Mouse (Mus musculus): ENCODE data around the gene Bbs7. TPM values are rescaled to one million over a fixed set of nuclear protein-coding genes. Genes with fewer than 3 reads are reported as not detected.
A peak's percentile ranks its signal among the peaks of the same experiment; 100 is the strongest.
"Not testable (repeated sequence)": the region's sequence is repeated elsewhere in the genome, so short reads cannot be mapped to it uniquely, and the experiment has no call there.

Bbs7 gene
- total RNA-seq, 2 experiments from 2014 or later, result 14.1 to 18.5 TPM

- intact Hi-C loops (cut with DNase I), result no loop called here
Measured at GRCm38 (mm10) chr3:36605894-36606783, 7.1 kb downstream of the Bbs7 start.

GRCm38 (mm10) chr3:36599773-36600172, 13.5 kb downstream of the Bbs7 start:
- H3K27ac ChIP-seq; DNase-seq (ENCODE audit: extremely low spot score in 1 of 2, low spot score in 2 of 2); H3K4me3 ChIP-seq; intact Hi-C loops (cut with DNase I): not testable (repeated sequence)
- TF ChIP-seq CTCF (IDR thresholded peaks at IDR 0.05), result peak; percentile 17; the same call in 1 of the 2 replicates

More at GRCm38 (mm10) chr3:36605894-36606783, 7.1 kb downstream of the Bbs7 start:
- no peak for TF ChIP-seq CTCF (IDR thresholded peaks at IDR 0.05)
- Histone ChIP-seq H3K27ac (no peak overlapping the region), H3K4me3 (no peak overlapping the region)
- DNase-seq (ENCODE audit: extremely low spot score in 1 of 2, low spot score in 2 of 2), result no peak

- no peak for TF ChIP-seq CTCF (IDR thresholded peaks at IDR 0.05)
- no peak overlapping the region for H3K27ac ChIP-seq
- intact Hi-C loops (cut with DNase I), result no loop called here
Measured at GRCm38 (mm10) chr3:36598811-36599210, 14.5 kb downstream of the Bbs7 start.

GRCm38 (mm10) chr3:36571827-36572378, 41.4 kb downstream of the Bbs7 start, which contains the start of gene Ccna2:
TSS of gene Ccna2 (minus strand) at chr3:36572150.
- H3K27ac ChIP-seq, result peak within 1 kb of the TSS; percentile 69
- peak within 1 kb of the TSS; percentile 61 for H3K4me3 ChIP-seq
- TF ChIP-seq CTCF (IDR thresholded peaks at IDR 0.05), result peak; percentile 60
- intact Hi-C loops (cut with DNase I), result loop anchor here (1.0 kb wide), 1 partner anchor 20 kb away; the partner anchor contains the start of gene Exosc9
- peak; percentile 97 to 98 for DNase-seq (ENCODE audit: extremely low spot score in 1 of 2, low spot score in 2 of 2)

More at GRCm38 (mm10) chr3:36598811-36599210, 14.5 kb downstream of the Bbs7 start:
- H3K4me3 ChIP-seq, result no peak overlapping the region
- DNase-seq (ENCODE audit: extremely low spot score in 1 of 2, low spot score in 2 of 2), result no peak

GRCm38 (mm10) chr3:36571361-36571826, 41.9 kb downstream of the Bbs7 start:
- no peak for DNase-seq (ENCODE audit: extremely low spot score in 1 of 2, low spot score in 2 of 2)
- no peak for TF ChIP-seq CTCF (IDR thresholded peaks at IDR 0.05)
- intact Hi-C loops (cut with DNase I), result no loop called here
- H3K27ac ChIP-seq, result no peak overlapping the region
- H3K4me3 ChIP-seq, result peak overlapping the region; percentile 61

- Histone ChIP-seq H3K4me3 (no peak overlapping the region), H3K27ac (no peak overlapping the region)
- intact Hi-C loops (cut with DNase I), result no loop called here
- TF ChIP-seq CTCF (IDR thresholded peaks at IDR 0.05), result no peak
- no peak for DNase-seq (ENCODE audit: extremely low spot score in 1 of 2, low spot score in 2 of 2)
Measured at GRCm38 (mm10) chr3:36569836-36570235, 43.4 kb downstream of the Bbs7 start.

- no peak overlapping the region for H3K4me3 ChIP-seq
- no peak for DNase-seq (ENCODE audit: extremely low spot score in 1 of 2, low spot score in 2 of 2)
- intact Hi-C loops (cut with DNase I), result no loop called here
- H3K27ac ChIP-seq, result no peak overlapping the region
- no peak for TF ChIP-seq CTCF (IDR thresholded peaks at IDR 0.05)
Measured at GRCm38 (mm10) chr3:36563666-36564065, 49.6 kb downstream of the Bbs7 start.

DNA sequence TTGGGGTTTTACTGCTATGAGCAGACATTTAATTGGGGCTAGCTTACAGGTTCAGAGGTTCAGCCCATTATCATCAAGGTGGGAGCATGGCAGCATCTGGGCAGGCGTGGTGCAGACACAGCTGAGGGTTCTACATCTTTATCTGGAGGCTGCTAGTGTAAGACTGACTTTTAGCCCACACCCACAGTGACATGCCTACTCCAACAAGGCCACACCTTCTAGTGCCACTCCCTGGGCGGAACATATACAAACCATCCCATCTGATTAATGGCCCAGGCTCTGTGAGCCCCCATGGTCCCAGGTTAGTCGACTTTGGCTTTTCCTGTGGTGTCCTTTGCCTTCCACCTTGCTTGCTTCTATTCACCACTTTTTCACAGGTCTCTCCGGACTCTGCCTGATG, 53.7 kb downstream of the Bbs7 start:
- TF ChIP-seq CTCF (IDR thresholded peaks at IDR 0.05), result no peak
- no peak for DNase-seq (ENCODE audit: extremely low spot score in 1 of 2, low spot score in 2 of 2)
- H3K4me3 ChIP-seq, result no peak overlapping the region
- H3K27ac ChIP-seq, result no peak overlapping the region
- intact Hi-C loops (cut with DNase I), result no loop called here

- TF ChIP-seq CTCF (IDR thresholded peaks at IDR 0.05), result no peak
- intact Hi-C loops (cut with DNase I), result no loop called here
- Histone ChIP-seq H3K27ac (no peak overlapping the region), H3K4me3 (no peak overlapping the region)
- no peak for DNase-seq (ENCODE audit: extremely low spot score in 1 of 2, low spot score in 2 of 2)
Measured at GRCm38 (mm10) chr3:36557601-36558000, 55.7 kb downstream of the Bbs7 start.

DNA sequence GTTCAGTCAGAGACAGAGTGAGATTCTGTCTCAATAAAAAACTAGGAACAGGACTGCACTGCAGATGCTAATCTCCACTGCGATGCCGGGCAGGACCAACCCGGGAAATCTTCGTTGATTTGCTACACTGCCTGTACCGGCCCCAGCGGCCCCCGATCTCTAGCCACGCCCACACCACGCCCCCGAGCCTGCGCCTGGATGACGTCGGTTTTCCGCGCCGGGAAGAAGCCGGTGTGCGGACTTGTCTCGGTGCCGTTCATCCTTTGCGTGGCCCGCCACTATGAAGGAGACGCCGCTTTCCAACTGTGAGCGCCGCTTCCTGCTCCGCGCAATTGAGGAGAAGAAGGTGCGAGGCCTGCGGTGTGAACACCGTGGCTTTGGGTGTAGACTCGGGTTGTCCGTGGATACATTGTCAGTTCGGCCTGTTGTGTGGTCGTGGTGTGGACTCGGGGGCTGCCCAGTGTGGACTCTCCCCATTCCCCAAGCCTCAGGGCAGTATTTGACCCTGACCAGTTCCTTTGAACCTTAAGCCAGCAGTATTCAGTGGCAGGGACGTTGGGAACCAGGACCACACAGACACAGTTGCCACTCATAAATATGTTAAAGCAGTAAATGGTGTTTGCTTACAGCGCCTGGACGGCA, 60.8 kb downstream of the Bbs7 start, which contains the start of gene Exosc9:
Exosc9 (plus strand) TSS at position 201 of the 642 bp plus-strand sequence.
- no peak for TF ChIP-seq CTCF (IDR thresholded peaks at IDR 0.05)
- Histone ChIP-seq H3K4me3 (peak within 1 kb of the TSS; percentile 74), H3K27ac (peak within 1 kb of the TSS; percentile 87)
- peak; percentile 96 to 98 for DNase-seq (ENCODE audit: extremely low spot score in 1 of 2, low spot score in 2 of 2)
- intact Hi-C loops (cut with DNase I), result loop anchor here (1.0 kb wide), 2 partner anchors 20 to 31 kb away; partner anchors contain the start of genes Ccna2 and Gm11549

DNA sequence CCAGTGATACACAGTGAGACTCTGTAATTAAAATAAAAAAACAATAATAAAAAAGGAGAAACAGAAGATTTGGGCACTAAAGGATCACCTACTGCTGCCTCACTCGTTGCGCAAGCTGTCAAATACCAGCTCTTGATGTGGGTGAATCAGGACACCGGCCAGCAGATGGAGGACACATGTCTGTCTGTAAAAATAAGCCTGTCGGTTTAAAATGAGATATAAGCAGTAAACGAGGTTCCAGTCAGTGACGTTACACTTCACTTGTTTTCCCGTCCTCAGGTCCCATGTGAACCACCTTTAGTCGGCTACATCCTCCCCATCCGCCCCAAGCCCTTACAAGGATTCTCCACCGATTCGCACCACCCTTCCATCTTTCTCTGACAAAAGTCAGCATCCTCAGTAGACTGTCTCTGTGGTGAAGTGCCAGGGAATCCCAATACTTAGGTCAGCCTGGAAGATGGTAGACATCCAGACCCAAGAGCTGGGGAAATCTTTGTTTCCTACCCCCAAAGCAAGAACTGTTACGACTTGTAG, 61.4 kb downstream of the Bbs7 start:
- intact Hi-C loops (cut with DNase I), result loop anchor here (1.0 kb wide), 2 partner anchors 20 to 31 kb away; partner anchors contain the start of genes Ccna2 and Gm11549
- peak; percentile 19 to 31 for DNase-seq (ENCODE audit: extremely low spot score in 1 of 2, low spot score in 2 of 2)
- no peak; the same call in 1 of the 2 replicates for TF ChIP-seq CTCF (IDR thresholded peaks at IDR 0.05)
- Histone ChIP-seq H3K27ac (peak overlapping the region; percentile 87), H3K4me3 (peak overlapping the region; percentile 74)

Data from left cerebral cortex, adult 2 months (tissue).